Mouse (Mus musculus) lung, postnatal 0 days (tissue): ENCODE results near the gene Cfap77. TPM values are rescaled to one million over a fixed set of nuclear protein-coding genes. Genes with fewer than 3 reads are reported as not detected.
A peak's percentile ranks its signal among the peaks of the same experiment; 100 is the strongest.

Source experiments
- ATAC-seq: fragments of 200-750 bp; cut with Nextera tagmentation; 2 replicates; pipeline ENCODE4 v1.8.0; 2017; ENCODE audit warnings: moderate library complexity
- DNase-seq: peaks from one replicate; pipeline ENCODE4 v3.0.0-alpha.2; 2016; ENCODE audit warnings: low spot score
- H3K27ac ChIP-seq: fragments of 300-500 bp; sonication (generic); 2 replicates; pipeline ENCODE4 v1.5.1; 2014; ENCODE audit warnings: antibody characterized with exemption, mild to moderate bottlenecking, low read length, mixed read lengths
- H3K27me3 ChIP-seq: fragments of 300-500 bp; sonication (generic); replicated peaks from 2 replicates; pipeline ENCODE4 v1.6.1; 2014; ENCODE audit warnings: low read length, mixed read lengths; ENCODE audit not compliant: insufficient read depth
- H3K36me3 ChIP-seq: fragments of 300-500 bp; sonication (generic); 2 replicates; pipeline ENCODE4 v1.6.1; 2014; ENCODE audit warnings: low read length, mixed read lengths; ENCODE audit not compliant: insufficient read depth
- H3K4me1 ChIP-seq: fragments of 300-500 bp; sonication (generic); 2 replicates; pipeline ENCODE4 v1.6.1; 2014; ENCODE audit warnings: antibody characterized with exemption, low read depth, low read length, mixed read lengths; ENCODE audit not compliant: insufficient read depth
- H3K4me2 ChIP-seq: fragments of 300-500 bp; sonication (generic); replicated peaks from 2 replicates; pipeline ENCODE4 v1.6.1; 2014; ENCODE audit warnings: low read depth, mild to moderate bottlenecking, low read length, moderate library complexity, mixed read lengths
- H3K4me3 ChIP-seq: fragments of 300-500 bp; sonication (generic); 2 replicates; pipeline ENCODE4 v1.5.1; 2014; ENCODE audit warnings: low read depth, low read length
- H3K9ac ChIP-seq: fragments of 300-500 bp; sonication (generic); replicated peaks from 2 replicates; pipeline ENCODE4 v1.6.1; 2014; ENCODE audit warnings: low read depth, mild to moderate bottlenecking
- H3K9me3 ChIP-seq: fragments of 300-500 bp; sonication (generic); 2 replicates; pipeline ENCODE4 v1.6.1; 2016; ENCODE audit warnings: low read length, mixed read lengths
- CTCF ChIP-seq: IDR thresholded peaks from 2 replicates; pipeline ENCODE4 v1.5.1; 2016; ENCODE audit warnings: antibody characterized with exemption, mild to moderate bottlenecking
- EP300 ChIP-seq: IDR thresholded peaks from 2 replicates; pipeline ENCODE4 v1.6.1; 2016; ENCODE audit warnings: antibody characterized with exemption, mild to moderate bottlenecking, control low read depth
- WGBS: fragments of 180-500 bp; shearing (Covaris S2); extraction: QIAGEN DNeasy Blood & Tissue Kit; methylation state at CpG from one replicate; pipeline ENCODE4 v1.1.7; 2014; 5-methylcytosine and 5-hydroxymethylcytosine counted together
- polyA plus RNA-seq: library from polyadenylated mRNA; unstranded; fragments of >200 nt; fragmentation: Nextera tagmentation; extraction: Ambion mirVana; gene quantifications from 2 replicates; pipeline ENCODE4 v1.2.1, GENCODE M21; 2015

Cfap77 gene
- polyA plus RNA-seq, 1 experiment from 2014 or later: 1.2 TPM

GRCm38 (mm10) chr2:29040594-29041476 is 14.0 kb downstream of the Cfap77 start:
- 0 out of 2 replicates have a peak, but pooled peaks cover 5% of the 10 kb centered on the region for H3K27me3 ChIP-seq
- H3K9ac ChIP-seq: no peak overlapping the region
- TF ChIP-seq CTCF: no peak
- no peak for TF ChIP-seq EP300
- no peak overlapping the region for H3K4me2 ChIP-seq
- DNase-seq (no peak), ATAC-seq (no peak)
- 36% methylated on average over 18 of the region's 18 CpGs for WGBS
- no peak overlapping the region for H3K27ac ChIP-seq
- no peaks in the 10 kb centered on the region for H3K9me3 ChIP-seq
- no peaks in the 10 kb centered on the region; the same call in 1 of the 2 replicates for H3K4me1 ChIP-seq
- H3K36me3 ChIP-seq: no peaks in the 10 kb centered on the region
- no peak overlapping the region for H3K4me3 ChIP-seq

DNA sequence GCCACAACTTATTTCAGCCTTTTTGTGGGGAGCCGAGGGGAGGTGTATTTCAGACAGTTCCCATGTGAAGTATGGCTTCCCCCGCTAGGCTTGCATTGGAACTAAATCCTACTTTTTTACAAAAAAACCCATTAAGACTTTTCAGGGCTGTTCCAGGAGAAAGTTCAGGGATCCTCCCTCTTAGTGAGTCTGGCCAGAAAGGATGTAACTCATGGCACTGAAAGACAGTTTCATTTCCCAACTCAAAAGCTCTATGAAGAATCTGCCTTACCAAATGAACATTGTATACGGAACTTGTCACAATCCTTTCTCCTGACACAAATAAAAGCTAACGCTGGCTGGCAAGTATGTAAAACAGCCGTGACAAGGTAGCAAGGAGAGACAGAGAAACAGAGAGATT is 15.1 kb downstream of the Cfap77 start:
- H3K27ac ChIP-seq: no peak overlapping the region
- H3K9ac ChIP-seq: no peak overlapping the region
- no peaks in the 10 kb centered on the region; the same call in 1 of the 2 replicates for H3K4me1 ChIP-seq
- DNase-seq (peak; percentile 22), ATAC-seq (no peak)
- no peak overlapping the region for H3K4me2 ChIP-seq
- no peak overlapping the region for H3K4me3 ChIP-seq
- H3K9me3 ChIP-seq: no peaks in the 10 kb centered on the region
- H3K27me3 ChIP-seq: 0 out of 2 replicates have a peak, but pooled peaks cover 5% of the 10 kb centered on the region
- no peaks in the 10 kb centered on the region for H3K36me3 ChIP-seq
- 30% methylated on average over 5 of the region's 5 CpGs for WGBS
- TF ChIP-seq EP300: no peak
- TF ChIP-seq CTCF: no peak

GRCm38 (mm10) chr2:29035698-29036097 is 19.2 kb downstream of the Cfap77 start:
- Histone ChIP-seq H3K27me3 (0 out of 2 replicates have a peak, but pooled peaks cover 5% of the 10 kb centered on the region), H3K36me3 (no peaks in the 10 kb centered on the region), H3K9me3 (no peaks in the 10 kb centered on the region), H3K9ac (no peak overlapping the region), H3K4me2 (no peak overlapping the region), H3K4me1 (no peaks in the 10 kb centered on the region; the same call in 1 of the 2 replicates), H3K27ac (no peak overlapping the region), H3K4me3 (no peak overlapping the region)
- TF ChIP-seq CTCF: no peak
- TF ChIP-seq EP300: no peak
- 61% methylated on average over 8 of the region's 8 CpGs for WGBS
- ATAC-seq (no peak), DNase-seq (no peak)

GRCm38 (mm10) chr2:29034542-29035475 is 20.1 kb downstream of the Cfap77 start:
- Histone ChIP-seq H3K36me3 (no peaks in the 10 kb centered on the region), H3K4me1 (peaks cover 3% of the 10 kb centered on the region; the same call in 1 of the 2 replicates), H3K9ac (no peak overlapping the region), H3K4me3 (no peak overlapping the region), H3K27ac (no peak overlapping the region), H3K4me2 (no peak overlapping the region), H3K9me3 (no peaks in the 10 kb centered on the region), H3K27me3 (no peaks in the 10 kb centered on the region)
- no peak for DNase-seq
- no peak for ATAC-seq
- 50% methylated on average over 20 of the region's 20 CpGs for WGBS
- TF ChIP-seq EP300 (no peak), CTCF (no peak)

DNA sequence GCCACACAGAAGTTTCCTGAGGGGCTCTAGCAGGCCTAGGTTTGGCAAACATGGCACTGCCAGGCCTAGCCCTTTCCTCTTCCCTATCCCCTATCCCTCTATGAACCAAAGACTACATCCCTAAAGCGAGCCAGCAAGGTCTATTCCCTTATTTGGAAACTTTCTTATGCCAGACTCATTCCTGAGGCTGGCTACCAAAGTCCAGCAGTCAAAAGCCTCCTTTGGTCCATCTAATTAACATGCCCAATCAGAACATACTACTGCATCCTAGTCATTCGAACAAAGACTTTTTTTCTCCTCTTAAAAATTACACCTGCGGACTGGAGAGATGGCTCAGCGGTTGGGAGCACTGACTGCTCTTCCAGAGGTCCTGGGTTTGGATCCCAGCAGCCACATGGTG is 22.9 kb downstream of the Cfap77 start:
- no peak overlapping the region for H3K4me3 ChIP-seq
- H3K27me3 ChIP-seq: no peaks in the 10 kb centered on the region
- DNase-seq (no peak), ATAC-seq (no peak)
- H3K27ac ChIP-seq: no peak overlapping the region
- no peak for TF ChIP-seq EP300
- no peak for TF ChIP-seq CTCF
- H3K4me2 ChIP-seq: no peak overlapping the region
- no peaks in the 10 kb centered on the region for H3K9me3 ChIP-seq
- H3K36me3 ChIP-seq: no peaks in the 10 kb centered on the region
- H3K9ac ChIP-seq: no peak overlapping the region
- WGBS: 92% methylated on average over 4 of the region's 4 CpGs
- H3K4me1 ChIP-seq: peaks cover 5% of the 10 kb centered on the region; the same call in 1 of the 2 replicates
